Mouse (Mus musculus) urinary bladder, adult 18-20 months (tissue): ENCODE results near the gene Rps11.
"Not testable (repeated sequence)": the region's sequence is repeated elsewhere in the genome, so short reads cannot be mapped to it uniquely, and the experiment has no call there.

Experiments
- DNase-seq, 2 experiments: peaks; one replicate each; pipeline ENCODE4 v3.0.0; 2022; ENCODE audit warnings: low spot score in 2 of 2, mixed read lengths in 2 of 2

Gene Rps11

GRCm38 (mm10) chr7:45154096-45154992 lies 30.1 kb upstream of the Rps11 start, which contains the start of the genes Pih1d1 and Aldh16a1:
Gene Pih1d1 (plus strand): TSS chr7:45154303.
Gene Aldh16a1 (minus strand): TSS chr7:45154584.
- DNase-seq: peak; percentile 94 to 95

GRCm38 (mm10) chr7:45153586-45153985 lies 29.3 kb upstream of the Rps11 start:
- DNase-seq: no peak

GRCm38 (mm10) chr7:45153052-45153451 lies 28.8 kb upstream of the Rps11 start:
- DNase-seq: not testable (repeated sequence)

- DNase-seq: peak in 1 of 2 experiments; percentile 37
These were observed 27.1 kb upstream of the Rps11 start for GRCm38 (mm10) chr7:45151303-45151702.

- no peak for DNase-seq
These were observed 26.1 kb upstream of the Rps11 start for GRCm38 (mm10) chr7:45150321-45150720.

- no peak for DNase-seq
These were observed 25.3 kb upstream of the Rps11 start for GRCm38 (mm10) chr7:45149545-45149944.

GRCm38 (mm10) chr7:45148534-45149098 lies 24.4 kb upstream of the Rps11 start:
- DNase-seq: no peak

GRCm38 (mm10) chr7:45147899-45148298 lies 23.7 kb upstream of the Rps11 start:
- DNase-seq: no peak

GRCm38 (mm10) chr7:45147267-45147666 lies 23.0 kb upstream of the Rps11 start:
- DNase-seq: no peak

GRCm38 (mm10) chr7:45145460-45145859 lies 21.2 kb upstream of the Rps11 start:
- DNase-seq: no peak

GRCm38 (mm10) chr7:45144368-45145174 lies 20.3 kb upstream of the Rps11 start:
- no peak for DNase-seq

- no peak for DNase-seq
These were observed 17.7 kb upstream of the Rps11 start for GRCm38 (mm10) chr7:45141914-45142313.

GRCm38 (mm10) chr7:45141319-45141718 lies 17.1 kb upstream of the Rps11 start:
- DNase-seq: no peak

- DNase-seq: no peak
These were observed 15.9 kb upstream of the Rps11 start for GRCm38 (mm10) chr7:45139904-45140723.

- DNase-seq: no peak
These were observed 14.2 kb upstream of the Rps11 start for GRCm38 (mm10) chr7:45138403-45138802.

GRCm38 (mm10) chr7:45137171-45138006 lies 13.2 kb upstream of the Rps11 start:
- DNase-seq: no peak

- peak; percentile 90 to 91 for DNase-seq
These were observed 11.8 kb upstream of the Rps11 start, which contains the start of the genes Gm45713 and Flt3l for GRCm38 (mm10) chr7:45135993-45136567. Gene Gm45713 (minus strand): TSS chr7:45136231. Gene Flt3l (minus strand): TSS chr7:45136432.

GRCm38 (mm10) chr7:45135370-45135769 lies 11.1 kb upstream of the Rps11 start:
- no peak for DNase-seq

- no peak for DNase-seq
These were observed 10.3 kb upstream of the Rps11 start for GRCm38 (mm10) chr7:45134544-45135026.
